Mouse (Mus musculus) CD8-positive naive resting alpha-beta T cell, adult 2 months (primary cell): ENCODE data around the gene Fhl2.

Experiments
- DNase-seq, 2 experiments: peaks; one replicate each; pipeline ENCODE4 v3.0.0; 2022; ENCODE audit warnings: low read depth in 2 of 2, low spot score in 2 of 2

The Fhl2 gene

GRCm38 (mm10) chr1:43117435-43117834 is 79.3 kb downstream of the Fhl2 start:
- DNase-seq, result no peak

DNA sequence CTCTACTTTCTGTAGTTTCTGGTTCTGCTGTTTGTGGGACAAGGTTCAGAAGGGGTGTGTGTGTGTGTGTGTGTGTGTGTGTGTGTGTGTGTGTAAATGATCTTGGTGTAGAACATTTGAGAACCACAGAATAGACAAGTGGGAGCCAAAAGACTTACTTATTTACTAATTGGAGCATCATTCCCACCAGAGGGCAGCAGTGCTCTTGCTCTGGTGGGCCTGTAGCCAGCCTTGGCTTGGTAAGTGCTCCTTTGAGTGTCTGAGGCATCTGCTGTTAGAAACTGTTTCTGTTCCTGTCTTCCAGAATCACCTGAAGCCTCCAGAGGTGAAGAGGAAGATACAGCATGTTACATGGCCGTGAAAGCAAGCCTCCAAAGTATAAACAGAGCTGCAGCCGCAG is 83.9 kb downstream of the Fhl2 start:
- peak in 1 of 2 experiments; percentile 19 for DNase-seq

DNA sequence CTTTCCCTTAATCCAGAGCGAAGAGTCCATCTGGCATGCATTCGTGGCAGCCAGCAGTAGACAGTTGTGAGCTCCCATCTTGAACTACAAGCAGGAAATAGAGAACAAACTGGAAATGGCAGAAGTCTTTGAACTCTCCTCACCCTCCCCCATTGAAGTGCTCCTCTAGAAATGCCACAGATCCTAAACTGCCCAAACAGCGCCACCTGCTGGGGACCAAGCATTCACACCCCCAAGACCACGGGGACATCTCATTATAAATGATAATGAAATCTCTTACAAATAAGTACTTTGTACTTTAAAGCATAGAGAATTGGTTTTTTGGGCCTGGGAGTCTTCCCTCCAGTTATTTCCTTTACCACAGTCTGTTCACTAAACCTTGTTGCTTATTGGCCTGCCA is 86.2 kb downstream of the Fhl2 start:
- DNase-seq, result peak; percentile 66 to 72

- no peak for DNase-seq
Measured at GRCm38 (mm10) chr1:43108729-43109128, 88.1 kb downstream of the Fhl2 start.

GRCm38 (mm10) chr1:43098031-43098984 is 98.5 kb downstream of the Fhl2 start, which contains the start of the genes Tgfbrap1 and AI597479:
Gene Tgfbrap1, minus strand, starts transcription at chr1:43098637.
Gene AI597479, plus strand, starts transcription at chr1:43098710.
- DNase-seq, result peak; percentile 84 to 88

DNA sequence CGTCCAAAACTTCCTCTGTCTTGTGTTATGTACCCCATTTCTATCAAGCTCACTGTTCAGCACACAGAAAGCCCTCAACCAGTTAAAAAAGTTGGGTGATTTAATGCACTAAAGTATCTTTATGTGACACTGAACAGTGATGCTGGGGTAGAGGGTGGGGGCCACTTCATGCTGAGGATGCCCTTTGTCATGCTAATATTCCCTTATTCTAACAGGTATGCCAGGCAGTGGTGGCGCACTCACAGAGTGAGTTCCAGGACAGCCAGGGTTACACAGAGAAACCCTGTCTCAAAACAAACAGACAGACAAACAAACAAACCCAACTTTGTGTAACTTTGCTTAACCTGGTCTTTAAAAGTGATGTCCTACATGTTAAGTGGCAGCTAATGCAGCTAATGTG is 102.6 kb downstream of the Fhl2 start:
- no peak for DNase-seq

- peak; percentile 28 to 32 for DNase-seq
Measured at GRCm38 (mm10) chr1:43092056-43093015, 104.4 kb downstream of the Fhl2 start.

DNA sequence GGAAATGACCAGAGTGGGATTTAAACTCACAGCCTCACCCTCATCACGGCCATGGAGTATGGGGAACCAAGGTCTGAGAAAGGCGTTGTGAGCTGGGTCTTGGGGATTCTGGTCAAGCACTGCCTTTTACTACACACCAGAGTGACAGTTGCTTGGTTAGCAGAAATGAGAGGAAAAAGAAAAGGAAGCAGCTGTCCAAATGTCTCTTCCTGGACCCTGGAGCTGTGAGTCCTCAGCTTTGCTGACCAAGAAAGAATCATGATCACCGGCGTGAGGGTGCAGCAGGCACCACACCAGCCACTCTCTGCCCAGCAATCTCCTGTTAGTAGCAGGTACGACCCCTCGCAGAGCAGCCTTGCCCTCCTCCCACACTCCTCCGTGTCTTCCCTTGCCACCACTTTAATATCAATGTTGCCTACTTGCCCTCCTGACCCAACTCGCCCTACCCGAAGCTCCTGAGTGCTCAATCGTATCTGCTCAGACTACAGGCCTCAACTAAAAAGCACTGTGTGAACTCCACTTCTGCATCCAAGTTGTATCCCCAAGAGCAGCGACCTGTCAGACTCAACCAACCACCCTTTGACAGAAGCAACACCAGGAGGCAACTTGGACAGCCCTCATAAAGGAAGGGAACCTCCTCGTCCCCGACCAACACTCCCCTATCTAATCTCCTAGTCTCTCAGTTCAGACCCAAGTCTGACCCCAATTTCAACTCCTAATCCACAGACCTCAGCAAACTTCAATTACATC is 105.3 kb downstream of the Fhl2 start:
- DNase-seq, result peak in 1 of 2 experiments; percentile 1

DNA sequence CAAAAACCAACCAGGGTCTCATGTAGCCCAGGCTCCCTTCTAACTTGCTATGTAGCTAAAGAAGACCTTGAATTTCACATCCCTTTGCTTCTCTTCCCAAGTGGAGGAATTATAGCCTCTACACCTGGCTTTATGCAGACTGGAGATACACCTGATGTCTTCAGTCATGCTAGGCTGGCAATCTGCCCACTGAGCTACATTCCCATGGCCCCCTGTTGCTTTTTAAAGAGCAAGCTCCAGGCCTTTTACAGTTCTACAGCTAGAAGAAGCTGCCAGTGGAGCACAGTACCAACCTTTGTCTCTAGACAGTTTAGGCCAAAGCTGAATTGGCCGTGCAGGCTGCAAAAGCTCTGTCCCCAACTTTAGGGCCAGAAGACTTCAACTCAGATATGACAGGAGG is 106.4 kb downstream of the Fhl2 start:
- no peak for DNase-seq

DNA sequence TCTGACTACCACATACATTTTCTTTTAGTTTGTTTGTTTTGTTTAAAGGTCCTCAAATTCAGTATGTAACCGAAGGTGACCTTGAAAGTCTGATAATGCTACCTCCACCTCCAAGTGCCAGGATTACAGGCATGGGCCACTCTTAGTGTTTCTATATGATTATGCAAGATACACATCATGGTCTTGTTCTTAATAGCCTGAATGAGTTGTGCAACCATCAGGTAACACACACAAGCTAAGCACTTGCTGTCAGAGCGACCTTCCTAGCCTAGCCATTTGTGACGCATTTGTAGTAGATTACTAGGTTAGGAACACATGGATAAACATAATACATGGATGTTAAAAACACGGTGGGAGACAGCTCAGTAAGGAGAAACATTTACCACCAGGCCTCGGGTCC is 113.8 kb downstream of the Fhl2 start:
- DNase-seq, result no peak

DNA sequence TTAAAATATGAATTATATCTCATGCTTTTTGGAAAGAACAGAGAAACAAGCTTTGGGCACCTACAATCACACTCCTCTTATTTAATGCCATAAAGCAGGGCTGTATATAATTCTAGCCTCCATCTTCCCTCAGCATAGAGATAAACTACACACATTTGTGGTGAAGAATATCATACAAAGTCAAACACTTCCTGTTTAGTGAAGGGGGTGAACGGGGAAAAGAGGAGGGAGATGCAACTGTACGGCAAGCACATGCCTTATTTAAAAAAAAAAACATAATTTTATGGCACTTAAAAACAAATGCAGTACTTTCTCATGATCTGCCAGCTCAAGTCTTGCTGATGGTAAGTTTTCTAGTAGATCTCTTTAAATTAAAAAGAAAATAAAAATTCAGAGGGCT is 118.7 kb downstream of the Fhl2 start:
- DNase-seq, result no peak

- no peak for DNase-seq
Measured at GRCm38 (mm10) chr1:43074791-43075190, 122.0 kb downstream of the Fhl2 start.
